Mouse (Mus musculus) cerebellum, postnatal 14 days (tissue): ENCODE data around the gene Hsph1.

ENCODE experiments used
- DNase-seq, 2 experiments: peaks; one replicate each; pipeline ENCODE4 v3.0.0; 2021; ENCODE audit warnings: mixed read lengths in 2 of 2

Gene Hsph1

GRCm38 (mm10) chr5:149641277-149641892, 5.2 kb upstream of the Hsph1 start:
- no peak for DNase-seq

- DNase-seq = no peak
Measured at GRCm38 (mm10) chr5:149637306-149637705, 1.1 kb upstream of the Hsph1 start.

- no peak for DNase-seq
Measured at GRCm38 (mm10) chr5:149635556-149635955, 620 bp downstream of the Hsph1 start.

- no peak for DNase-seq
Measured at GRCm38 (mm10) chr5:149634409-149635035, 1.7 kb downstream of the Hsph1 start.

GRCm38 (mm10) chr5:149625547-149625946, 10.6 kb downstream of the Hsph1 start:
- no peak for DNase-seq

- no peak for DNase-seq
Measured at GRCm38 (mm10) chr5:149623815-149624675, 12.1 kb downstream of the Hsph1 start.

- DNase-seq = no peak
Measured at GRCm38 (mm10) chr5:149622644-149623043, 13.5 kb downstream of the Hsph1 start.

- no peak for DNase-seq
Measured at GRCm38 (mm10) chr5:149622152-149622551, 14.0 kb downstream of the Hsph1 start.

GRCm38 (mm10) chr5:149617776-149618425, 18.3 kb downstream of the Hsph1 start:
- DNase-seq = no peak

GRCm38 (mm10) chr5:149616817-149617216, 19.4 kb downstream of the Hsph1 start:
- no peak for DNase-seq

GRCm38 (mm10) chr5:149616138-149616537, 20.0 kb downstream of the Hsph1 start:
- DNase-seq = no peak

- no peak for DNase-seq
Measured at GRCm38 (mm10) chr5:149612740-149613139, 23.4 kb downstream of the Hsph1 start.

- no peak for DNase-seq
Measured at GRCm38 (mm10) chr5:149612165-149612518, 24.0 kb downstream of the Hsph1 start.

GRCm38 (mm10) chr5:149611476-149612164, 24.6 kb downstream of the Hsph1 start:
- peak; percentile 31 to 40 for DNase-seq

- DNase-seq = no peak
Measured at GRCm38 (mm10) chr5:149607083-149607720, 29.0 kb downstream of the Hsph1 start.

GRCm38 (mm10) chr5:149603241-149603640, 32.9 kb downstream of the Hsph1 start:
- DNase-seq = no peak

GRCm38 (mm10) chr5:149601996-149602395, 34.2 kb downstream of the Hsph1 start:
- peak; percentile 25 to 29 for DNase-seq

- DNase-seq = no peak
Measured at GRCm38 (mm10) chr5:149597351-149597750, 38.8 kb downstream of the Hsph1 start.

- no peak for DNase-seq
Measured at GRCm38 (mm10) chr5:149594215-149594614, 42.0 kb downstream of the Hsph1 start.

GRCm38 (mm10) chr5:149589932-149590331, 46.2 kb downstream of the Hsph1 start:
- DNase-seq = no peak

GRCm38 (mm10) chr5:149588814-149589534, 47.2 kb downstream of the Hsph1 start:
- DNase-seq = no peak
